Mouse (Mus musculus) urinary bladder, postnatal 4 days (tissue): ENCODE measurements at regions not wholly inside any gene's neighbourhood (a gene's known extent, or its start where the extent isn't known, plus 50 kb on each side); places are given as distances from the start of the nearest gene placed in this dataset.
A peak's percentile ranks its signal among the peaks of the same experiment; 100 is the strongest.

Source experiments
- DNase-seq, 2 experiments: peaks; one replicate each; pipeline ENCODE4 v3.0.0; 2021 to 2022; ENCODE audit warnings: low spot score in 2 of 2

- DNase-seq = peak in 1 of 2 experiments; percentile 11
Measured at GRCm38 (mm10) chrX:37753474-37753873, 51.2 kb upstream of the Rhox5 start.

GRCm38 (mm10) chrX:37754385-37754784 lies 50.3 kb upstream of the Rhox5 start:
- peak in 1 of 2 experiments; percentile 1 for DNase-seq
